Mouse (Mus musculus) small intestine, adult 2 months (tissue): ENCODE data around the gene Cdca7l. TPM values are rescaled to one million over a fixed set of nuclear protein-coding genes. Genes with fewer than 3 reads are reported as not detected.
A peak's percentile ranks its signal among the peaks of the same experiment; 100 is the strongest.

ENCODE experiments used
- H3K27ac ChIP-seq: fragments of 200-500 bp; 2 replicates; pipeline ENCODE4 v1.5.1; 2012; ENCODE audit warnings: low read depth, low read length, control low read depth, inconsistent platforms; ENCODE audit not compliant: insufficient read depth
- H3K27me3 ChIP-seq: fragments of 200-500 bp; 2 replicates; pipeline ENCODE4 v1.6.1; 2012; ENCODE audit warnings: mild to moderate bottlenecking, moderate library complexity, low read length, inconsistent platforms; ENCODE audit not compliant: control insufficient read depth, insufficient read depth
- H3K36me3 ChIP-seq: fragments of 200-500 bp; 2 replicates; pipeline ENCODE4 v1.6.1; 2012; ENCODE audit warnings: mild to moderate bottlenecking, low read length, control low read depth, inconsistent platforms; ENCODE audit not compliant: control insufficient read depth, insufficient read depth
- H3K4me1 ChIP-seq: fragments of 200-500 bp; 2 replicates; pipeline ENCODE4 v1.6.1; 2012; ENCODE audit warnings: low read length, inconsistent platforms, mixed read lengths; ENCODE audit not compliant: control insufficient read depth, insufficient read depth, insufficient read length
- H3K4me3 ChIP-seq: fragments of 200-500 bp; 2 replicates; pipeline ENCODE4 v1.5.1; 2012; ENCODE audit warnings: low read depth, mild to moderate bottlenecking, control low read depth, inconsistent platforms, low read length, moderate library complexity
- CTCF ChIP-seq: fragments of 200-500 bp; IDR thresholded peaks from 2 replicates; pipeline ENCODE4 v1.5.1; 2012; ENCODE audit warnings: low read depth, mild to moderate bottlenecking, control low read depth, inconsistent platforms, low read length, moderate library complexity, mixed read lengths; ENCODE audit not compliant: insufficient replicate concordance, insufficient read length; ENCODE audit errors: extremely low read depth
- POLR2A ChIP-seq: fragments of 200-500 bp; IDR thresholded peaks from 2 replicates; pipeline ENCODE4 v1.6.1; 2012; ENCODE audit warnings: low read depth, mild to moderate bottlenecking, control low read depth, inconsistent platforms, low read length, moderate library complexity
- WGBS: fragments of 180-500 bp; shearing (Covaris S2); methylation state at CpG from one replicate; pipeline ENCODE4 v1.1.7; 2018; 5-methylcytosine and 5-hydroxymethylcytosine counted together
- polyA plus RNA-seq: library from polyadenylated mRNA; depleted of rRNA; stranded (reverse); fragments of >200 nt; gene quantifications from 2 replicates; pipeline ENCODE4 v1.2.3, GENCODE M21; 2012

The Cdca7l gene
- polyA plus RNA-seq, 1 experiment: 2.1 TPM

DNA sequence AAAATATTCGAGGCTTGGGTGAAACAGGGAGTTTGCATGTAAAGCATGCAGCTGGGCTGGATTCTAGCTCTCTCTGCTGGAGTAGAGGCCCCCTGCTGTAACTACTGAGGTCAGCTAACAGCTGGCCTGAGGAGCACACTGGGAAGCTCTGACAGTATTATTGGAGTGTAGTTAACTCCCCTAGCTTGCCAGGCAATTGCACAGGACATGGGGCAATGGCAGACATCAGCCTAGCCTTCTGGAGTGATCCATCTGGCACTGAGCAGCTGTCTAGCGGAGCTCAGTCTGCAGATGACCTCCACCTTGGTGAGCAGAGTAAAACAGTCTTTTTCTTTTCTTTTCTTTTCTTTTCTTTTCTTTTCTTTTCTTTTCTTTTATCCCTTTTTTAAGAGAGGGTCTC is 33.9 kb upstream of the Cdca7l start:
- H3K4me1 ChIP-seq: no peaks in the 10 kb centered on the region
- no peaks in the 10 kb centered on the region for H3K27me3 ChIP-seq
- no peak overlapping the region for H3K4me3 ChIP-seq
- WGBS: 57% methylated on average over 2 of the region's 2 CpGs
- TF ChIP-seq POLR2A (no peak), CTCF (no peak)
- H3K36me3 ChIP-seq: no peaks in the 10 kb centered on the region
- no peak overlapping the region for H3K27ac ChIP-seq

DNA sequence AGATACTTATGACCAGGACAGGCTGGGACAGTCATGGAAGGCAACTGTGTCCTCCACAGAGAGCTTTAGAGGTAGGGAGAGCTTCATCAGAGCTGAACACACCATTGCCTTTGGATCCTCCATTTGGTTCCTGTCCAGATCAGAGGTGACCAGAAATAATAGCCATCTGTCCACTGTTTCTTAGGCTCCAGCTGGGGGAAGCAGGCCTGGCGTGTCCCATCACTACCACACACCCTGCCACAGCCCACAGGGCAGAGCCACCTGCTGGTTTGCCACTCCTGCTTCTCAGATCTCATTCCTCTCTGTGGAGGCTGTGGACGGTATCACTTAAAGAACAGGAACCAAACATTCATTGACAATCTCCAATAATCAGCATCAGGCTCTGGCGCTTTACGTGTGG is 32.9 kb upstream of the Cdca7l start:
- Histone ChIP-seq H3K27me3 (no peaks in the 10 kb centered on the region), H3K4me1 (no peaks in the 10 kb centered on the region), H3K27ac (no peak overlapping the region), H3K4me3 (no peak overlapping the region), H3K36me3 (no peaks in the 10 kb centered on the region)
- 92% methylated on average over 4 of the region's 4 CpGs for WGBS
- TF ChIP-seq POLR2A: no peak
- no peak for TF ChIP-seq CTCF

DNA sequence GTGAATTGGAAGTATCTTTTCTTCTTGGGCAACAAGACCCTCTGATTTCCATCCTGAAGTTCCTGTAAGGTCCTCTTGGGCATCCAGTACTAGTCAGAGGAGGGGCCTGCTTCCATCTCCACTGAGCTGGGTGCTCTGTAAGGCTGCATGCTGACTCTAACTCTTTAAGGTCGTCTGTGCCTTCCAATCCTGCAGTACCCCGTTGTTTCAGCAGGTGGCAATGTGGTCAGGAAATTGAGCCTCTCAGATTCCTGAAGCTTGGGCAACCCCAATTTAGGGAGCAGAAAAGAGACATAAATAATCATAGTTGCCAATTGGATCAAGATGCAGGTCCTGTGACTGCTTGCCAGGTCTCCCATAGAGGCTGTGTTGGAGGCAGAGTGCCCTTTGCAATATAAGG is 31.5 kb upstream of the Cdca7l start:
- Histone ChIP-seq H3K36me3 (no peaks in the 10 kb centered on the region), H3K4me3 (no peak overlapping the region), H3K27me3 (no peaks in the 10 kb centered on the region), H3K4me1 (no peaks in the 10 kb centered on the region), H3K27ac (no peak overlapping the region)
- 1% methylated on average over 2 of the region's 2 CpGs for WGBS
- TF ChIP-seq POLR2A: no peak
- TF ChIP-seq CTCF: peak; percentile 59; the same call in 1 of the 2 replicates

DNA sequence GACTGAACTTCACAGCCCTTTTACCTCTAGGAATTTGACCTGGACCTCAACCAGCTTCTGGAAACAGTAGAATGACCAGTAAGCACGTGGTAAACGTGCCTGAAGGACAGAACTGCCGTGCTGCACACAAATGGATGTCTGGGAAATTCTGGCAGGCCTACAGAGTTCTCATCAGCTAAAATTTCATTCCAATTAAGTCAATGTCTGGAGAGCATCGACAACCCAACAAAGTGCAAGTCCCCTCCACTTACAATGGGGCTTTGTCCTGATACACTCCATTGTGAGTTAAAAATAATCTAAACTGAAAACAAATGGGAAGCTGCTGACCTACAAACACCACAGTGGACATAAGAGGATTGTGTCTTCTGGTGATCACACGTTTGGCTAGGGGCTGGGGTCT is 27.2 kb upstream of the Cdca7l start:
- no peak for TF ChIP-seq CTCF
- TF ChIP-seq POLR2A: no peak
- Histone ChIP-seq H3K4me1 (no peaks in the 10 kb centered on the region), H3K4me3 (no peak overlapping the region), H3K27ac (no peak overlapping the region), H3K27me3 (no peaks in the 10 kb centered on the region), H3K36me3 (no peaks in the 10 kb centered on the region)
- 43% methylated on average over 5 of the region's 5 CpGs for WGBS

DNA sequence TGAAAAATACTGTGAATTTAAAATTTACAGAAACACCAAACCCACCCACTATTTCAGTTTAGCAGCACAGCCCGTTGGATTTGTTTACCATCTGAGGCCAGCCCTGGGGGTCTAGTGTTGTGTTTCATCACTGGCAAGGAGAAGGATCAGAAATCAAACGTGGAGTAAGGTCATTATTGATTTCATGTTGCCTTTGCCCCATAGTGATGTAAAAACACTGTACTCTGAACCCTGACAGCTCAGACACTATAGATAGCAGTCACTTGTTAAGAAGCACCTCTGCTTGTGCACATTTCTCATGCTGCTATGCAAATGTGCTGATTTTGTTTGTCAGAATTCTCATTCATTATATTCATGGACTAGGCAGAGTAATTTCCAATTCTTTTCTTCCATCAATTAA is 22.7 kb upstream of the Cdca7l start:
- Histone ChIP-seq H3K36me3 (no peaks in the 10 kb centered on the region), H3K4me1 (no peaks in the 10 kb centered on the region), H3K4me3 (no peak overlapping the region), H3K27me3 (no peaks in the 10 kb centered on the region), H3K27ac (no peak overlapping the region)
- TF ChIP-seq CTCF: no peak
- WGBS: 8% methylated on average over 2 of the region's 2 CpGs

DNA sequence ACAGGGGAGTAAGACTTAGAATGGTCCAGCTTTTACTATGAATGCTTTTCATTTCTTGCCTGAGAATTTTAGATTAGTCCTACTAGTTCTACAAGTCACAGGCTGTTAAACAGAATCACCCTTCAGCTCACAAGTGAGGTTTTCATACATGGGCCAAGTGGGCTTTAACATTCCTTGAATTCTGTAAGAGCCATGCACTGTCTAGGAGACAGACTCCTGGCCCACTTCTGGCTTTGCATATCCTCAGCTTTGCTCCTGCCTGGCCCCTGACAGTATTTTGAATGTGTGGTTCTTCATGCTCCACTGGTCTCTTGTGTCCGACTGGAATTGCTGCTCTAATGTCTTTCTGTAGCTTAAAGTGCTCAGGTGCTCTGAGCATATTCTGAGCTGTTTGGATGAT is 20.7 kb upstream of the Cdca7l start:
- no peak overlapping the region for H3K4me3 ChIP-seq
- 76% methylated on average over 1 of the region's 1 CpGs for WGBS
- TF ChIP-seq CTCF: no peak
- no peak for TF ChIP-seq POLR2A

DNA sequence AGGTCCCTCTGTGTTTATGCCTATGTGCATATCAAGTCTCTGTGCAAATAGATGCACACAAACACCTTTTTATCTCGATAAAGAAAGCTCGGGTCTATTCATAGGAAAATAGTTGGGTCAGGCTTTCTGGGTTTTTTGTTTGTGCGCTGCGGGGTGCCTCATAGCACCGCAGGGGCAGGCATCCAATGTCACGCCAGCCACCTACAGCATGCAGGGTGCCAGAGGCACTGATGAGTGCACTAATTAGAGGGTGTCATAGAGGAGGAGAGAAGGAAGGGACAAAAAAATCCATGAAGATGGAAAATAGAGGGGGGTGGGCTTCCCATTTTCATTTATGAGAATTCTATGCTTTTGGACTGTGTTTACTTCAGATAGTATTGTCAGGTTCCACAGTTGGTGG is 17.5 kb upstream of the Cdca7l start:
- no peaks in the 10 kb centered on the region for H3K36me3 ChIP-seq
- TF ChIP-seq CTCF: no peak
- no peak for TF ChIP-seq POLR2A
- H3K27me3 ChIP-seq: no peaks in the 10 kb centered on the region
- H3K4me1 ChIP-seq: no peaks in the 10 kb centered on the region
- 47% methylated on average over 6 of the region's 6 CpGs for WGBS
- no peak overlapping the region for H3K4me3 ChIP-seq
- no peak overlapping the region for H3K27ac ChIP-seq

More for the DNA sequence above, 20.7 kb upstream of the Cdca7l start:
- H3K27me3 ChIP-seq: no peaks in the 10 kb centered on the region
- H3K36me3 ChIP-seq: no peaks in the 10 kb centered on the region
- H3K4me1 ChIP-seq: no peaks in the 10 kb centered on the region
- no peak overlapping the region for H3K27ac ChIP-seq

DNA sequence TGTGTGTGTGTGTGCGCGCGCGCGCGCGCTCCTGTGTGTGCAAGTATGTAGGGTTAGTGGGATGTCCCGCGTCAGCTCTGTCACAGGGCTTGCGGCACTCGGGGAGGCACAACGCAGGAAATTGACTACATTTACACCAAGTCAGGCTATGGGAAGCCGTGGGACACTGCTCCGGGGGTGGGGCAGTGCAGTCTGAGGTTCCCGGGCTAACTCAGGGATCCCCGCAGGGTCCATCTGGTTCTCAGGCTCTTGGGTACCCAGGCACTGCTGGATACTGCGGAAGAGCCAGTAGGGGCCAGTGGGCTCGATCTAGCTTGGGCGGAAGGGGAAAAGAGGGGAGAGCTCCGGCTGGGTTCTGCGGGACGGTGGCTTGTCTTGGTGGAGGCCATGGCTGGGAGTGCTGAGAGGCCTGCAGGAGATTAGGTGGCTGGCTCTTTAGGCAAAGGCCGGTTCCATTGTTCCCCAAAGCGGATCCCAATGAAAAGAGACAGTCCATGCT is 15.5 kb upstream of the Cdca7l start:
- no peak for TF ChIP-seq CTCF
- no peak for TF ChIP-seq POLR2A
- Histone ChIP-seq H3K27ac (no peak overlapping the region), H3K36me3 (no peaks in the 10 kb centered on the region), H3K4me3 (no peak overlapping the region), H3K27me3 (no peaks in the 10 kb centered on the region), H3K4me1 (no peaks in the 10 kb centered on the region)
- 37% methylated on average over 24 of the region's 24 CpGs for WGBS

DNA sequence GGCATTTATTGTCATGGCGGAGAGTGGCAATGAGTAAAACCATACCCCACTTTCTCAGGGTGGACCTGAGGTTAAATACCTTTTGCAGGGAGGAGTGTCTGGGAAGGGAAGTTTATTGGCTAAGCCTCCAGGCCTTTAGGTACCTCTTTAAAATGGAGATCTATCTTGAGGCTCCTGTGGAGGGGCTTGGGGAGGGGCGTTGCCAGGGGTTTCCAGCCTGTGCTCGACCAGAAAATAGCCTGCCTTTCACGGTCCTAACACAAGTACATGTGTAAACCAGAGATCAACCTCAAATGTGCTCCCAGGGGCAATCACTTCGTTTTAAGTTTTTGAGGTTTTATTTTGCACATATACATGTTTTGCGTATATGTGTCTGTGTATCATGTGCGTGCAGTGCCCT is 15.1 kb upstream of the Cdca7l start:
- Histone ChIP-seq H3K4me1 (no peaks in the 10 kb centered on the region), H3K27me3 (no peaks in the 10 kb centered on the region), H3K27ac (no peak overlapping the region), H3K36me3 (no peaks in the 10 kb centered on the region), H3K4me3 (no peak overlapping the region)
- WGBS: 58% methylated on average over 7 of the region's 7 CpGs
- TF ChIP-seq CTCF: no peak
- no peak for TF ChIP-seq POLR2A
